Comparison of ENCODE assay signal across 7 mouse cellular contexts in genomic region chr3:88409741-88410644, GRCm38 (mm10). TPM values are rescaled to one million over a fixed set of nuclear protein-coding genes. Genes with fewer than 3 reads are reported as not detected.
DNase-seq lines count a peak whose midpoint lies in the region; ATAC-seq lines count a peak whose summit lies in the region.

Gene Pmf1, minus strand, starts transcription at chr3:88410331.

- peak; percentile 97 for DNase-seq in adrenal gland, adult 2 months
- peak; percentile 87 for DNase-seq in embryo, embryonic 11.5 days (ENCODE audit: low read depth, low spot score)
- DNase-seq in gastrocnemius, postnatal 36 days: peak; percentile 91 to 92
- DNase-seq in left cerebral cortex, postnatal 25 days (ENCODE audit: low spot score in 2 of 2): peak; percentile 90 to 93
- peak; percentile 94 for DNase-seq in midbrain, embryonic 10.5 days (ENCODE audit: low spot score)
- DNase-seq in right cerebral cortex, postnatal 4 days: peak; percentile 84

- no peaks in the 10 kb centered on the region for H3K27me3 ChIP-seq in intestine, embryonic 15.5 days (replicated peaks)
- H3K27me3 ChIP-seq in midbrain, embryonic 10.5 days (ENCODE audit: low read depth, poor library complexity, severe bottlenecking): no peaks in the 10 kb centered on the region

- peak within 1 kb of the TSS; percentile 97 for H3K27ac ChIP-seq in intestine, embryonic 15.5 days
- peak within 1 kb of the TSS; percentile 94 for H3K27ac ChIP-seq in midbrain, embryonic 10.5 days (replicated peaks)

- H3K4me1 ChIP-seq in intestine, embryonic 15.5 days (replicated peaks): peaks cover 23% of the 10 kb centered on the region
- peaks cover 42% of the 10 kb centered on the region for H3K4me1 ChIP-seq in midbrain, embryonic 10.5 days

- peak within 1 kb of the TSS; percentile 83 for H3K4me2 ChIP-seq in intestine, embryonic 15.5 days (replicated peaks)

- H3K36me3 ChIP-seq in intestine, embryonic 15.5 days: 0 out of 2 replicates have a peak, but pooled peaks cover 8% of the 10 kb centered on the region
- H3K36me3 ChIP-seq in midbrain, embryonic 10.5 days: peaks cover 37% of the 10 kb centered on the region

- WGBS in intestine, embryonic 15.5 days: under 1% methylated on average over 54 of the region's 54 CpGs
- under 1% methylated on average over 54 of the region's 54 CpGs for WGBS in midbrain, embryonic 10.5 days

- H3K9me3 ChIP-seq in intestine, embryonic 15.5 days: no peaks in the 10 kb centered on the region
- no peaks in the 10 kb centered on the region for H3K9me3 ChIP-seq in midbrain, embryonic 10.5 days (replicated peaks)

- intact Hi-C loops in gastrocnemius, postnatal 36 days (cut with DNase I): loop anchor here (2.0 kb wide), 2 partner anchors 15 to 117 kb away; partner anchors contain the start of gene Slc25a44
- intact Hi-C loops in left cerebral cortex, postnatal 25 days (cut with DNase I): no loop called here

- H3K9ac ChIP-seq in intestine, embryonic 15.5 days: peak within 1 kb of the TSS; percentile 93

- peak within 1 kb of the TSS; percentile 68 for H3K4me3 ChIP-seq in intestine, embryonic 15.5 days (replicated peaks)
- peak within 1 kb of the TSS; percentile 80 for H3K4me3 ChIP-seq in midbrain, embryonic 10.5 days

- peak; percentile 95 for ATAC-seq in intestine, embryonic 15.5 days

RNA-seq across cellular contexts. Expression of gene Pmf1, which starts in this region (rescaled TPM):
- total RNA-seq in adrenal gland, adult 2 months (2021): 10 to 100 TPM; 31.1 to 43.0 TPM
- polyA plus RNA-seq in adrenal gland, adult 2 months (2012; rRNA removed): 75.8 and 77.4 TPM in 2 replicates
- total RNA-seq in gastrocnemius, postnatal 36 days (2021): 10 to 100 TPM; 15.1 to 20.3 TPM
- polyA plus RNA-seq in intestine, embryonic 15.5 days (2015; fragmentation: Nextera tagmentation; extraction: Ambion mirVana): 127 and 128 TPM in 2 replicates
- total RNA-seq in left cerebral cortex, postnatal 25 days (2021): 1 to 10 TPM; 5.1 to 6.2 TPM
- polyA plus RNA-seq in midbrain, embryonic 10.5 days (2016; fragmentation: Nextera tagmentation; extraction: Ambion mirVana): 162 and 174 TPM in 2 replicates

Comparison
In these comparisons a context has a peak if more than half of its experiments do, and no peak if none do; other contexts are left out.
1. Peak in every context shown above with its lines: DNase-seq, ATAC-seq, H3K4me3 ChIP-seq and H3K27ac ChIP-seq.